In the genomic region with DNA sequence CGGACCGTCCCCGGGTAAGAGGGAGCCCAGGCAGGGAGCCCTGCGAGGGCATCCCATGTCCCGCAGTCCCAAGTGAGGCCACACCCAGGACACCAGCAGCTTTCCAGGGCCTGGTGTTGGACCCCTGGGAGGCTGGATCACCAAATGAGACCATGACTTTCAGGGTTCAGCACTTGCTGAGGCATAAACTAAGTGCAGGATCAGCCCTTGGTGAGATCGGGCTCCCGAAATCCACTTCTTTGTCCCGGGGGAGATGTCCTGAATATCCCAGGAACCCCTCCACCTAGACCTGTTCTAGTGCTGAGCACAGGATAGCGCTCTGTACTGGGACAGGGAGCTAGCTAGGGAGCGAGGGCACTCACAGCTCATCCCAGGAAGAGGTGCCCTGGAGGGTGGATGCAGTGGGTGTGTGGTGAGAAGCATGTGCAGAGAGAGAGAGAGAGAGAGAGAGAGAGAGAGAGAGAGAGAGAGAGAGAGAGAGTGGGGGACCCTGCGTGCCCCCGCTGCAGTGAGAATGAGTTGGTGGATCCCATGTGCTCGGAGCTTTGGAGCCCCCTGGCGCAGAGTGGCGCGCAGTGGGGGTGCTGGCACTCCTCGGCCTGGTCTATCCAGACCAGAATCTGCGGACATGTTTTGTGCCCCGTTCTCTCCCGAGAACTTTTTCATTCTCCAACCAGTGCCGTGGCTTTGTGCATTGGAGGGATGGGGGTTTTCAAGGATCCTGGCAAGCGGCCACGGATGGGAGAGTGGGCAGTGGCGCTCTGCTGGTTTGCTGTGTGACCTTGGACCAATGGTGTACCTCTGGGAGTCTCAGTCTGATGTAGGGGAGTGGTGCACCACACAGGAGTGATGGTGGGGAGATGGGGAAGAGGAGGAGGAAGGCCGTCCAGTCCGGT, we compare ENCODE assay signal across 8 mouse cellular contexts.
DNase-seq lines count a peak whose midpoint lies in the region; ATAC-seq and TF ChIP-seq lines count a peak whose summit lies in the region.

No protein-coding gene starts in this region.

- 16% methylated on average over 26 of the region's 26 CpGs for WGBS in heart, embryonic 11.5 days (ENCODE audit: insufficient replicate concordance)
- 9% methylated on average over 26 of the region's 26 CpGs for WGBS in forebrain, embryonic 10.5 days
- WGBS in liver, embryonic 14.5 days (ENCODE audit: insufficient replicate concordance): 20% methylated on average over 26 of the region's 26 CpGs

- H3K4me1 ChIP-seq in heart, embryonic 11.5 days (ENCODE audit: control insufficient read depth, insufficient read depth, low read length): peaks cover 13% of the 10 kb centered on the region
- H3K4me1 ChIP-seq in E14TG2a.4 (replicated peaks; ENCODE audit: low read depth, low read length): peaks cover 62% of the 10 kb centered on the region
- peaks cover 74% of the 10 kb centered on the region for H3K4me1 ChIP-seq in forebrain, embryonic 10.5 days
- no peaks in the 10 kb centered on the region; a peak in 1 of 4 replicates for H3K4me1 ChIP-seq in liver, embryonic 14.5 days (replicated peaks; ENCODE audit: control insufficient read depth in 2 of 2, insufficient read depth in 2 of 2, low read length in 1 of 2)

- TF ChIP-seq EP300 in liver, embryonic 14.5 days (IDR thresholded peaks at IDR 0.05; ENCODE audit: low read depth): no peak

- intact Hi-C loops in heart, postnatal 14 days (cut with DNase I): no loop called here

- H3K9me3 ChIP-seq in heart, embryonic 11.5 days (replicated peaks; ENCODE audit: control insufficient read depth, low read length): no peaks in the 10 kb centered on the region
- H3K9me3 ChIP-seq in E14TG2a.4 (ENCODE audit: low read length): no peaks in the 10 kb centered on the region
- no peaks in the 10 kb centered on the region for H3K9me3 ChIP-seq in forebrain, embryonic 10.5 days
- no peaks in the 10 kb centered on the region for H3K9me3 ChIP-seq in liver, embryonic 14.5 days (ENCODE audit: control insufficient read depth, low read length)

- no peak for ATAC-seq in heart, embryonic 11.5 days (replicated peaks; ENCODE audit: insufficient number of reproducible peaks, low FRiP score, low TSS enrichment)
- no peak for ATAC-seq in liver, embryonic 14.5 days (ENCODE audit: insufficient read depth)

- H3K4me2 ChIP-seq in heart, embryonic 11.5 days: peak overlapping the region; percentile 97
- H3K4me2 ChIP-seq in liver, embryonic 14.5 days (ENCODE audit: low read depth): peak overlapping the region; percentile 37

- no peak for DNase-seq in heart, postnatal 14 days
- DNase-seq in forebrain, embryonic 10.5 days (ENCODE audit: extremely low spot score, low spot score): no peak
- DNase-seq in liver, embryonic 14.5 days (ENCODE audit: low read depth in 3 of 3, low spot score in 3 of 3): no peak
- no peak for DNase-seq in frontal cortex, postnatal 25 days (ENCODE audit: low spot score in 2 of 2)
- no peak for DNase-seq in layer of hippocampus, adult 8-10 months (ENCODE audit: low spot score in 2 of 2)
- DNase-seq in ovary, postnatal 14 days (ENCODE audit: low spot score): no peak

- no peak for TF ChIP-seq CTCF in E14TG2a.4 (conservative IDR thresholded peaks at IDR 0.05; ENCODE audit: low read length)
- no peak for TF ChIP-seq CTCF in liver, embryonic 14.5 days (IDR thresholded peaks at IDR 0.05; ENCODE audit: low read depth)

- peak overlapping the region; percentile 52 for H3K4me3 ChIP-seq in heart, embryonic 11.5 days (ENCODE audit: low read depth, low read length)
- H3K4me3 ChIP-seq in E14TG2a.4 (replicated peaks; ENCODE audit: low read length): peak overlapping the region; percentile 78
- H3K4me3 ChIP-seq in forebrain, embryonic 10.5 days: peak overlapping the region; percentile 70
- H3K4me3 ChIP-seq in liver, embryonic 14.5 days (ENCODE audit: insufficient read depth in 1 of 2, low read depth in 2 of 2, low read length in 2 of 2): peak overlapping the region in 1 of 2 experiments; percentile 23; a peak in 2 of 4 replicates

- H3K9ac ChIP-seq in heart, embryonic 11.5 days (ENCODE audit: low read depth, low read length): peak overlapping the region; percentile 52; the same call in 1 of the 2 replicates
- H3K9ac ChIP-seq in liver, embryonic 14.5 days (replicated peaks): no peak overlapping the region

- peaks cover 85% of the 10 kb centered on the region for H3K27me3 ChIP-seq in heart, embryonic 11.5 days (ENCODE audit: control insufficient read depth, insufficient read depth, low read length)
- H3K27me3 ChIP-seq in E14TG2a.4 (ENCODE audit: insufficient read depth, low read length): peaks cover 78% of the 10 kb centered on the region
- H3K27me3 ChIP-seq in forebrain, embryonic 10.5 days (ENCODE audit: poor library complexity, severe bottlenecking): peaks cover 100% of the 10 kb centered on the region
- H3K27me3 ChIP-seq in liver, embryonic 14.5 days (ENCODE audit: control insufficient read depth, insufficient read depth, low read length): peaks cover 44% of the 10 kb centered on the region

- H3K27ac ChIP-seq in heart, embryonic 11.5 days (ENCODE audit: low read depth, low read length): no peak overlapping the region
- peak overlapping the region; percentile 87 for H3K27ac ChIP-seq in forebrain, embryonic 10.5 days
- no peak overlapping the region for H3K27ac ChIP-seq in liver, embryonic 14.5 days

- H3K36me3 ChIP-seq in heart, embryonic 11.5 days (ENCODE audit: control insufficient read depth, insufficient read depth, low read length): no peaks in the 10 kb centered on the region
- no peaks in the 10 kb centered on the region for H3K36me3 ChIP-seq in E14TG2a.4 (ENCODE audit: insufficient read depth, low read length)
- no peaks in the 10 kb centered on the region for H3K36me3 ChIP-seq in forebrain, embryonic 10.5 days (replicated peaks)
- H3K36me3 ChIP-seq in liver, embryonic 14.5 days (replicated peaks; ENCODE audit: control insufficient read depth, insufficient read depth, low read depth): no peaks in the 10 kb centered on the region
